Mouse (Mus musculus): ENCODE data around the gene Nsg2. TPM values are rescaled to one million over a fixed set of nuclear protein-coding genes. Genes with fewer than 3 reads are reported as not detected.

Nsg2 gene
- polyA plus RNA-seq, 1 experiment from 2014 or later: 212 TPM

GRCm38 (mm10) chr11:32096346-32096745, 96.1 kb downstream of the Nsg2 start:
- H3K4me3 ChIP-seq: no peak overlapping the region
- no peak overlapping the region for H3K9ac ChIP-seq
- no peaks in the 10 kb centered on the region for H3K36me3 ChIP-seq
- H3K4me2 ChIP-seq (replicated peaks): no peak overlapping the region
- H3K27ac ChIP-seq: no peak overlapping the region
- H3K9me3 ChIP-seq: no peaks in the 10 kb centered on the region
- H3K4me1 ChIP-seq: peaks cover 8% of the 10 kb centered on the region; the same call in 1 of the 2 replicates
- no peak for ATAC-seq (ENCODE audit: low FRiP score, low read depth)
- no peaks in the 10 kb centered on the region for H3K27me3 ChIP-seq (replicated peaks)
- 88% methylated on average over 6 of the region's 6 CpGs for WGBS

- H3K4me3 ChIP-seq: no peak overlapping the region
- H3K4me2 ChIP-seq (replicated peaks): no peak overlapping the region
- ATAC-seq (ENCODE audit: low FRiP score, low read depth): no peak
- no peaks in the 10 kb centered on the region for H3K36me3 ChIP-seq
- no peak overlapping the region for H3K9ac ChIP-seq
- no peaks in the 10 kb centered on the region for H3K9me3 ChIP-seq
- H3K27ac ChIP-seq: no peak overlapping the region
- peaks cover 17% of the 10 kb centered on the region for H3K4me1 ChIP-seq
- no peaks in the 10 kb centered on the region for H3K27me3 ChIP-seq (replicated peaks)
- 48% methylated on average over 3 of the region's 3 CpGs for WGBS
These were observed 100.9 kb downstream of the Nsg2 start for GRCm38 (mm10) chr11:32101059-32101632.

GRCm38 (mm10) chr11:32102976-32103375, 102.7 kb downstream of the Nsg2 start:
- Histone ChIP-seq H3K9me3 (no peaks in the 10 kb centered on the region), H3K4me2 (replicated peaks) (peak overlapping the region; percentile 36), H3K4me3 (no peak overlapping the region), H3K27me3 (replicated peaks) (no peaks in the 10 kb centered on the region), H3K4me1 (peaks cover 23% of the 10 kb centered on the region), H3K9ac (no peak overlapping the region), H3K27ac (no peak overlapping the region), H3K36me3 (no peaks in the 10 kb centered on the region)
- peak; percentile 13; the same call in 1 of the 2 replicates for ATAC-seq (ENCODE audit: low FRiP score, low read depth)
- 6% methylated on average over 12 of the region's 12 CpGs for WGBS

- WGBS: 65% methylated on average over 9 of the region's 9 CpGs
- Histone ChIP-seq H3K4me3 (no peak overlapping the region), H3K27me3 (replicated peaks) (no peaks in the 10 kb centered on the region)
These were observed 104.3 kb downstream of the Nsg2 start for GRCm38 (mm10) chr11:32104406-32105116.

GRCm38 (mm10) chr11:32105750-32106646, 105.7 kb downstream of the Nsg2 start:
- Histone ChIP-seq H3K4me1 (peaks cover 18% of the 10 kb centered on the region; the same call in 1 of the 2 replicates), H3K27me3 (replicated peaks) (no peaks in the 10 kb centered on the region)

More at GRCm38 (mm10) chr11:32104406-32105116, 104.3 kb downstream of the Nsg2 start:
- Histone ChIP-seq H3K9me3 (no peaks in the 10 kb centered on the region), H3K36me3 (no peaks in the 10 kb centered on the region), H3K4me1 (peaks cover 23% of the 10 kb centered on the region), H3K9ac (no peak overlapping the region), H3K27ac (no peak overlapping the region), H3K4me2 (replicated peaks) (no peak overlapping the region)
- ATAC-seq (ENCODE audit: low FRiP score, low read depth): no peak

GRCm38 (mm10) chr11:32106647-32106985, 106.4 kb downstream of the Nsg2 start:
- no peak overlapping the region for H3K4me3 ChIP-seq
- no peak overlapping the region for H3K9ac ChIP-seq
- H3K36me3 ChIP-seq: no peaks in the 10 kb centered on the region
- 89% methylated on average over 4 of the region's 4 CpGs for WGBS
- ATAC-seq (ENCODE audit: low FRiP score, low read depth): no peak
- H3K4me2 ChIP-seq (replicated peaks): no peak overlapping the region
- no peak overlapping the region for H3K27ac ChIP-seq
- H3K4me1 ChIP-seq: peaks cover 15% of the 10 kb centered on the region; the same call in 1 of the 2 replicates
- no peaks in the 10 kb centered on the region for H3K27me3 ChIP-seq (replicated peaks)
- no peaks in the 10 kb centered on the region for H3K9me3 ChIP-seq

More at GRCm38 (mm10) chr11:32105750-32106646, 105.7 kb downstream of the Nsg2 start:
- H3K4me2 ChIP-seq (replicated peaks): no peak overlapping the region
- no peak overlapping the region for H3K4me3 ChIP-seq
- peak; percentile 64 for ATAC-seq (ENCODE audit: low FRiP score, low read depth)
- 31% methylated on average over 10 of the region's 10 CpGs for WGBS
- H3K36me3 ChIP-seq: no peaks in the 10 kb centered on the region
- H3K27ac ChIP-seq: no peak overlapping the region
- H3K9ac ChIP-seq: no peak overlapping the region
- no peaks in the 10 kb centered on the region for H3K9me3 ChIP-seq

GRCm38 (mm10) chr11:32108441-32108840, 108.2 kb downstream of the Nsg2 start:
- no peak overlapping the region for H3K9ac ChIP-seq
- H3K4me3 ChIP-seq: no peak overlapping the region
- H3K27me3 ChIP-seq (replicated peaks): no peaks in the 10 kb centered on the region
- H3K36me3 ChIP-seq: no peaks in the 10 kb centered on the region
- peaks cover 21% of the 10 kb centered on the region for H3K4me1 ChIP-seq
- H3K4me2 ChIP-seq (replicated peaks): no peak overlapping the region
- ATAC-seq (ENCODE audit: low FRiP score, low read depth): no peak
- H3K9me3 ChIP-seq: no peaks in the 10 kb centered on the region
- 60% methylated on average over 8 of the region's 8 CpGs for WGBS
- H3K27ac ChIP-seq: no peak overlapping the region

Other genes starting within 250 kb of the Nsg2 start
- gene Cpeb4, start 128.3 kb upstream of the Nsg2 start, polyA plus RNA-seq (2016; fragmentation: Nextera tagmentation; extraction: Ambion mirVana): 14.4 and 18.4 TPM in 2 replicates
- gene 4930524B15Rik, start 34.9 kb upstream of the Nsg2 start, polyA plus RNA-seq (2016; fragmentation: Nextera tagmentation; extraction: Ambion mirVana): 0.15 and 0.17 TPM in 2 replicates
- gene Il9r, start 199.8 kb downstream of the Nsg2 start, polyA plus RNA-seq (2016; fragmentation: Nextera tagmentation; extraction: Ambion mirVana): 0.08 TPM in 1 of 2 replicates, not detected in the other
- gene Snrnp25, start 205.0 kb downstream of the Nsg2 start, polyA plus RNA-seq (2016; fragmentation: Nextera tagmentation; extraction: Ambion mirVana): 52.8 and 59.3 TPM in 2 replicates
- gene Rhbdf1, start 221.8 kb downstream of the Nsg2 start, polyA plus RNA-seq (2016; fragmentation: Nextera tagmentation; extraction: Ambion mirVana): 26.4 and 32.9 TPM in 2 replicates
- 30.3 and 30.7 TPM in 2 replicates for gene Mpg, start 226.0 kb downstream of the Nsg2 start, polyA plus RNA-seq (2016; fragmentation: Nextera tagmentation; extraction: Ambion mirVana)

All from neural tube, embryonic 12.5 days (tissue).